Mouse (Mus musculus) thymus, postnatal 36 days (tissue): ENCODE results near the gene Tbc1d20.
"Not testable (repeated sequence)": the region's sequence is repeated elsewhere in the genome, so short reads cannot be mapped to it uniquely, and the experiment has no call there.

Experiments used
- DNase-seq, 2 experiments: peaks; one replicate each; pipeline ENCODE4 v3.0.0; 2022; ENCODE audit warnings: mixed read lengths in 2 of 2

Gene Tbc1d20

DNA sequence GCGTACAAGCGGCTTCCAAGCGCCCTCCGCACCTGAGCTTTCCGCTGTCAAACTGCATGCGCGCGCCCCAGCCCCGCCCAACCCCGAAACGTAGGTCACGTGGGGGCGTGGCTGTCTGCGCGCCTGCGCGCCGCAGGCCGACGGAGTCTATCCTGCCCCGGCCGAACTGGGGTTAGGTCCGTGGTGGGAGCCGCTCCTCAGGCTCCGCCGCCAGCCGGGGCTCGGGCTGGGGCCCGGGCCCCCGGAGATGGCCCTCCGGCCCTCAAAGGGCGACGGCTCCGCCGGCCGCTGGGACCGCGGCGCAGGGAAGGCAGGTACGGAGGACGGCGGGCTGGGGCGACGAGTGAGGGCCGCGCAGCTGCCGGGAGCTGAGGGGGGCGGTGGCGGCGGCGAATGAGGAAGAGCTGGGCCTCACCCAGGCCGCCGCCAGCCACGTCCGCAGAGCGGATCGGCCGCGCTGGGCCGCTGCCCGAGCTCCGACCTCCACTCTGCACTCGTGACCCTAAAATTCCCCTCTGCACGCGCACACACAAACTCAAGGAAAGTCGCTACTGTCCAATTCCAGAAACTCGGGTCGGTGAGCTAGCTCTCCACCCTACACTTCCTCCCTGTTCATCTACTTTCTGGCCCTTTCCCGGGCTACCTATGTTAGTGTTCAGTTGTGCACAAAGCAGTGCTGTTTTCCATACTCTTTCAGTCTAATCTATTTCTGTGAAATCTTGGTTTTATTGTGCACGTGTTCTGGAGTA, at the start of gene Tbc1d20:
Tbc1d20 (plus strand) TSS at position 102 of the 749 bp plus-strand sequence.
- DNase-seq = peak; percentile 90 to 93

DNA sequence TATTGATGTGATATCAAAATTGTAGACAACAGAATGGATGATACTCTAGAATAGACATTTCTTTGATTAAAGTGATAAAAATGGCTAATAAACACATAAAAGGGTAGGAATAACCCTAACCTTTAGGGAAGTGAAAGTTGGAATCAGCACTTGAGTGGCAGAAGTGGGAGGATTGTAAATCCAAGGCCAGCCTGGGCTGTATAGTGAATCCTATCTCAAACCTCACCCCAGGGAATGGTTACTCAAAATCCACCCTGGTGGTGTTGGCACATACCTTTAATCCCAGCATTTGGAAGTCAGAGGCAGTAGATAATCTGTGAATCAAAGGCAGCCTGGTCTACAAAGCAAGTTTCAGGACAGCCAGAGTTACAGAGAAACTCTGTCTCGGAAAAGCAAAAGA, 46.4 kb upstream of the Tbc1d20 start:
- DNase-seq = no peak

- no peak for DNase-seq
Measured at GRCm38 (mm10) chr2:152250511-152250910, 43.1 kb upstream of the Tbc1d20 start.

DNA sequence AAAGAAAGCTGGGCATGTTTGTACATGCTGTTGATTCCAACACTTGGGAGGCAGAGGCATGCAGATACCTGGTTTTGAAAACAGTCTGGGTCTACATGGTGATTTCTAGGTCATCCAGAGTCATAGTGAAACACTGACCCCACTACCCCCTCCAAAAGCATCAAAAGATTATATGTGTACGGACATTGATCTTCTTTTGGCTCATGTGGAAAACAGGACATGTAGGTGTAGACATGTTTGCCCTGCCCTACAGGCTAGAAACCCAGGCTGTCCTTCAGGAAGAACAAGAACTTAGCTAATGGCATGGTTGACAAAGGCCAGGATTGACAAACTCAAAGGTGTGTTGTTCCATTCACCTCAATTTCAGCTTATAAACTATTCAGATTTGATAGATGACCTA, 33.9 kb upstream of the Tbc1d20 start:
- DNase-seq = no peak

GRCm38 (mm10) chr2:152273639-152274038, 20.0 kb upstream of the Tbc1d20 start:
- DNase-seq = no peak

DNA sequence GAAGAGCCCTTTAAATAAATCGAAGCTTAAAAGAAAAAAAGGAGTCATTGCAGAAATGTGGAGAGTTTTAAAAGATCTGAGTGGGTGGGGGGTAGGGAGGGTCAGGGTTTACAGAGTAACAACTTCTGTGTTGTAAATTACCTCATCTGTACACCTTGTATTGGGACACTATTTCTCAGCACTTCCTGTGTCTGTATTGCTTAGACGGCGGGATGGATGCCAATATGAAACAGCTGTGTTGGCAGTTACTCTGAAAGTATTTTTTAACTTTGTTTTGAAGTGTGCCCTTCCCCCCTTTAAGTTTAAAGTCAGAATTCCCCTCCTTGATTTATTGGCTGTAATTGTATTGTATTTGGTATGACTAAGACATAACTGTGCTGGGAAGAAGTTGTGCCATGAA, 12.2 kb upstream of the Tbc1d20 start:
- DNase-seq = no peak

DNA sequence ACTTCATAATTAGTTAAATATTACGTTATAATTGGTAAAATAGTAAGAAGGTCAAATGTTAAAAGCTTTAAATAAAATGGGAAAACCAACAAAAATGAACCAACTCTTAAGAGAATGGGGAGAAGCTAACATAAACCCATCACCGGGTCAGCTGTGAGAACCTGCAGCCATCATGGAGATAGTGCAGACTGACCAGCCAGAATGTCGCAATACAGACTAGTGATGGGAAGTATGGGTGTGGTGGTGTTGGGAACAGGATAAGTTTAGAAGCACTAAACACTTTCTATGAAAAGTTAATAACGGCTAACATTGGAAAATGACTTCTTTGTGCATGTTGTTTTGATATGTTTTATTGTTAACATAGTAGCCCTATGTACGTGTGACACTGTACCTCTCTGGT, 6.1 kb upstream of the Tbc1d20 start:
- no peak for DNase-seq

- no peak for DNase-seq
Measured at GRCm38 (mm10) chr2:152288046-152288445, 5.6 kb upstream of the Tbc1d20 start.

DNA sequence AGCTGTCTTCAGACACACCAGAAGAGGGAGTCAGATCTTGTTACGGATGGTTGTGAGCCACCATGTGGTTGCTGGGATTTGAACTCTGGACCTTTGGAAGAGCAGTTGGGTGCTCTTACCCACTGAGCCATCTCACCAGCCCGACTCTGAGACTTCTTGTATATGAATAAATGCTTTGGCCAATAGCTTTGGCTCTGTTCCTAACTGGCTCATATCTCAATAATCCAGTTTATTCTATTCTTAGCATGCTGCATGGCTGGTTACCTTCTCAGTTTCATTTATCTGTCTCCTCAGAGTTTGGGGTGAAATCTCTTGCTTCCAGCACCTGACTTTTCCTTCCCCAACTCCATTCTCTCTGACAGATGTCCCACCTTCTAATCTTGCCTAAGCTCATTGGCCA, 4.0 kb upstream of the Tbc1d20 start:
- not testable (repeated sequence) for DNase-seq

DNA sequence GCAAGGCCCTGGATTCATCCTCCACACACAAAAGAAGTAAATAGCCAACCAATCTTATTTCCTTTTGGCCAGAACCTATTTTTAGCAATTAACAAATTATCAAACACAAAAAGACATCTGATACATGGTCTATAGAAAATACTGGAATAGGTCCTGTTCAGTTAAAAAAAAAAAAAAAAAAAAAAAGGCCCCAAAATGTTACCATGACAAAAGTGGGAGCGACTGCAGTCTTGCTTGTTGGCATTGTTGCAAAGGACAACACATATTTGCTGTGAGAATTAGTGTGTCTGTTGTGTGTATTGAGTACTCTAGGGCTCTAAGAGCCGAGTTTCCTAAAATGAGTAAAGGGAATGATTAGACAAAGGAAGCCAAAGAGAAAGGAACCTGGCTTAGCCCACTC, 1.2 kb upstream of the Tbc1d20 start:
- DNase-seq = no peak

GRCm38 (mm10) chr2:152293179-152293726, 375 bp upstream of the Tbc1d20 start:
- DNase-seq = no peak

DNA sequence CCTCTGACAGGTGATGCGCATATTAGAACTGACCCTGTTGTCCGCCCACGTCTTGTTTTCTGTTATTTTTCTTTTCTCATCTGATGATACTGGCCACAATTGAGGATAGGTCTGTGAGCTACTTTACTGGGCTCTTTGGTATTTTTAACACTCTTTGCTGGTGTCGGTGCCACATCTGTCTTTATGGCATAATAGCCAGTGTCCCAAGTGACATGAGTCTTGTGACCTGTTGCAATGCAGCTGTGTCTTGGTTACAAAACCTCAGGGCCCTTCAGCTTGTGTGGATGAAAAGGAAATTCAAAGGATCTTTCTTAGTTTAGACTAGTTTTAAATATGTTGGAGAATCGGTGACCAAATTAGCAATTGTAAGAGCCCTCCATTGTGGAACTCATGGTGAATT, 913 bp downstream of the Tbc1d20 start:
- no peak for DNase-seq

GRCm38 (mm10) chr2:152302862-152303261, 9.2 kb downstream of the Tbc1d20 start:
- DNase-seq = no peak

DNA sequence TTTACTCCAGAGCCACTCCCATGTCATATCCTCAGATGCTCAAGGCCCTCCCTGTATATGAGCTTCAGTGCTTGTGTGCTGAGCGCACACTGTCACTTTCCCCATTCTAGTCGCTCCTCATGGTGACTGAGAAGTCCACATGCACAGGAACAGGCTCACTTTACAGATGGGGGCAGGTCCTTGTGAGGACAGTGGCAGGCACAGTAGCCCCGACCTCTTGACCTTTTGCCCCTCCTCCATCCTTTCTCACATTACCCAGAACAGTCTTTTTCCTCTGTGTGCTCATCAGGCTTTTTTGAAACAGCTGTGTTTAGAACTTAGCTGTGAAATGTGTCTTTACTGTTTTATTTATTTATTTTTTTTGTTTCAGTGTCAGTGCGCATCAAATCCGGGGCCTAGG, 10.2 kb downstream of the Tbc1d20 start:
- no peak for DNase-seq

- no peak for DNase-seq
Measured at GRCm38 (mm10) chr2:152305480-152305879, 11.9 kb downstream of the Tbc1d20 start.

DNA sequence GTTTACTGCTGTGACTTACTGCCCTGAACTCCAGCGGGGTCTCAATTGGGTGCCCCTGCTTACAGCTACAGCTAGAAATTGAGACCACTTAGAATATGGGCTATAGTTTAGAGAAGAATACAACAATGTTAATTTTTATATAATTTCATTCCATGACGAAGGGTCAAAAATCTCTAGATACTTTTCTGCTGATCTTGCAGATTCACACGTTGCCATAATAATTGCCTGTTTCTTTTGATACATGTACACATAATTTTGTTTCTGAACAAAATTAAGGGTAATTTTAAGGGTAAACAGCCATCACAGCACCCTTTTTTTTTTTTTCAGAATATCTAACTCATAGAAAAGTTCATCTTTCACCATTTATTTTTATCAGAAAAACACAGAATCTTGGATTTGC, 13.6 kb downstream of the Tbc1d20 start:
- DNase-seq = no peak

DNA sequence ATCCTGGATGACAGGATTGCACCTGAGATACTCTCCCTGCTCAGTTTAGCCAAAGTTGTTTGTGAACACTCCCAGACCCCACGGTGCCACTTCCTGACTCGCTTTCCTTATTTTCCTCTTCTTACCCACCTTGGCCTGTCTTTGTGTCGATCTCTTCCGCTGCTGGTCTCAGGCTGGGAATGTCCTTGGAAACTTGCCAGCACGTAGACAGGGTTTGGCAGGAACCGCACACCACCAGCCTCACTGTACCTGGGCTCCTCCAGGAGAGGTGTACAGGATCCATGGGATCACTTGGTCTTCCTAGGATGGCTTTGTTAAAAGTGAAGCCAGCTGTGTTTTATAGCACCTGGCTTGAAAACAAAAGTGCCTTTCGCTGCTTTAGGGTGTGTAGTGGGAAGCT, 19.4 kb downstream of the Tbc1d20 start:
- DNase-seq = no peak

DNA sequence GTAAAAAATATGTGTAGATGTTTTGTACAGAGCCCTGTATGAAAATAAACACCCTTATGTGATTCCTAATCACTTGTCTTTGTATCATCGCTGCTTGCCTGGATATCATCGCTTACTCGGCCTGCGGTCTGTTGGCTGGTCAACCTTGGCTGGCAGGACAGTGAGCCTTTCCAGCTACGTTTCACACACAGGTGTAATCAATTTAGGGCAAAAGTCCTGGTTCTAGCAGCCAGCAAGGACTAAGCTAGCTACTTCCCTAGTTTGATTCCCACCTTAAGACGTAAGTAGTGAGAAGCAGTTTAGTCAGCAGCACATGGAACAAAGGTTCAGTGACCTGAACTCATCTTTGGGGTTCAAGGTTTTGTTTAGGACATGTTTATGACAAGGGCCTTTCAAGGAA, 20.3 kb downstream of the Tbc1d20 start:
- no peak for DNase-seq

- DNase-seq = no peak
Measured at GRCm38 (mm10) chr2:152317054-152317453, 23.4 kb downstream of the Tbc1d20 start.

- DNase-seq = no peak
Measured at GRCm38 (mm10) chr2:152321558-152321957, 27.9 kb downstream of the Tbc1d20 start.

DNA sequence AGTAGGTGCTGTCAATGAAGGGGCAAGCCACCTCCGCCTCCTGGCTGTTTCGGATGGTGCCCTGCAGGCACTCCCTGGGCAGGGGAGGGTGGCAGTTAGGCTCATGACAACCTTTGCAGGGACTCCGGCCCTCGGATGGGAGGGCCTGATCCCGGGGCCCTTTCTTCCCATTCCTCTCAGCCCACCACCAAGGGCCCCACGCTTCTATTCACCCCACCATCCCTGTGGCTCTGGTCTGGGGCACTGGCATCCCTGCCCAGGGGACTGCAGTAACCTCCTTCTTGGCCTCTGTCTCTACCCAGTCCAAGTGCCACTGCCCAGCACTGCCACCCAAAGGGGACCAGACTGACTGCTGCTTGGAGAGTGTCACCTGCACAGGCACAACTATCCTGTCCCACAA, 28.6 kb downstream of the Tbc1d20 start:
- no peak for DNase-seq

- no peak for DNase-seq
Measured at GRCm38 (mm10) chr2:152323971-152324370, 30.3 kb downstream of the Tbc1d20 start.

GRCm38 (mm10) chr2:152324842-152325241, 31.2 kb downstream of the Tbc1d20 start:
- no peak for DNase-seq

GRCm38 (mm10) chr2:152326157-152326556, 32.5 kb downstream of the Tbc1d20 start:
- no peak for DNase-seq

GRCm38 (mm10) chr2:152326654-152327053, 33.0 kb downstream of the Tbc1d20 start:
- DNase-seq = no peak
